Mouse (Mus musculus) kidney, adult 2 months (tissue): ENCODE results near the gene Lgr6. TPM values are rescaled to one million over a fixed set of nuclear protein-coding genes. Genes with fewer than 3 reads are reported as not detected.

ENCODE experiments used
- DNase-seq: peaks from one replicate; pipeline ENCODE4 v3.0.0; 2021
- H3K27ac ChIP-seq: fragments of 200-500 bp; 2 replicates; pipeline ENCODE4 v1.5.1; 2012; ENCODE audit warnings: low read depth, low read length, control low read depth, inconsistent platforms; ENCODE audit not compliant: insufficient read depth
- H3K27me3 ChIP-seq: fragments of 200-500 bp; replicated peaks from 2 replicates; pipeline ENCODE4 v1.6.1; 2012; ENCODE audit warnings: mild to moderate bottlenecking, moderate library complexity, low read length, inconsistent platforms; ENCODE audit not compliant: control insufficient read depth, insufficient read depth
- H3K36me3 ChIP-seq: fragments of 200-500 bp; 2 replicates; pipeline ENCODE4 v1.6.1; 2012; ENCODE audit warnings: mild to moderate bottlenecking, moderate library complexity, low read length, inconsistent platforms; ENCODE audit not compliant: control insufficient read depth, insufficient read depth
- H3K4me1 ChIP-seq: fragments of 200-500 bp; 2 replicates; pipeline ENCODE4 v1.6.1; 2011; ENCODE audit warnings: low read length; ENCODE audit not compliant: control insufficient read depth, insufficient read depth
- H3K4me3 ChIP-seq: fragments of 200-500 bp; 2 replicates; pipeline ENCODE4 v1.5.1; 2011; ENCODE audit warnings: mild to moderate bottlenecking, low read depth, low read length, control low read depth; ENCODE audit not compliant: insufficient read depth
- CTCF ChIP-seq: fragments of 200-500 bp; conservative IDR thresholded peaks from 2 replicates; pipeline ENCODE4 v1.5.1; 2011; ENCODE audit warnings: low read depth, mild to moderate bottlenecking, control low read depth, low read length, moderate library complexity, mixed read lengths; ENCODE audit not compliant: insufficient read depth, insufficient read length
- POLR2A ChIP-seq: fragments of 200-500 bp; IDR thresholded peaks from one replicate; pipeline ENCODE4 v1.6.1; 2011; ENCODE audit warnings: low read depth, low read length, control low read depth
- WGBS: fragments of 180-500 bp; shearing (Covaris S2); methylation state at CpG from one replicate; pipeline ENCODE4 v1.1.7; 2018; 5-methylcytosine and 5-hydroxymethylcytosine counted together
- polyA plus RNA-seq: library from polyadenylated mRNA; depleted of rRNA; stranded (reverse); fragments of >200 nt; gene quantifications from 2 replicates; pipeline ENCODE4 v1.2.3, GENCODE M21; 2012

The Lgr6 gene
- polyA plus RNA-seq, 1 experiment, result 0.75 TPM

GRCm38 (mm10) chr1:135005696-135006095, 99.4 kb downstream of the Lgr6 start:
- TF ChIP-seq CTCF, result no peak
- no peak for TF ChIP-seq POLR2A
- Histone ChIP-seq H3K4me3 (no peak overlapping the region), H3K27me3 (no peaks in the 10 kb centered on the region), H3K4me1 (no peaks in the 10 kb centered on the region), H3K27ac (no peak overlapping the region), H3K36me3 (no peaks in the 10 kb centered on the region)
- no peak for DNase-seq
- WGBS, result 43% methylated on average over 7 of the region's 7 CpGs

GRCm38 (mm10) chr1:135003346-135003745, 101.7 kb downstream of the Lgr6 start:
- H3K4me3 ChIP-seq, result no peak overlapping the region
- no peaks in the 10 kb centered on the region for H3K4me1 ChIP-seq
- TF ChIP-seq CTCF, result no peak
- no peak for TF ChIP-seq POLR2A
- 71% methylated on average over 4 of the region's 4 CpGs for WGBS
- H3K27me3 ChIP-seq, result no peaks in the 10 kb centered on the region
- no peak overlapping the region for H3K27ac ChIP-seq
- no peaks in the 10 kb centered on the region for H3K36me3 ChIP-seq
- DNase-seq, result no peak

GRCm38 (mm10) chr1:135000527-135000926, 104.5 kb downstream of the Lgr6 start:
- no peaks in the 10 kb centered on the region for H3K4me1 ChIP-seq
- no peak for TF ChIP-seq CTCF
- TF ChIP-seq POLR2A, result no peak
- 70% methylated on average over 9 of the region's 9 CpGs for WGBS

GRCm38 (mm10) chr1:134998231-134998630, 106.8 kb downstream of the Lgr6 start:
- H3K27ac ChIP-seq, result no peak overlapping the region
- H3K36me3 ChIP-seq, result no peaks in the 10 kb centered on the region
- H3K27me3 ChIP-seq, result no peaks in the 10 kb centered on the region
- DNase-seq, result no peak
- H3K4me1 ChIP-seq, result no peaks in the 10 kb centered on the region
- TF ChIP-seq CTCF, result no peak
- no peak for TF ChIP-seq POLR2A
- no peak overlapping the region for H3K4me3 ChIP-seq
- 75% methylated on average over 8 of the region's 8 CpGs for WGBS

More at GRCm38 (mm10) chr1:135000527-135000926, 104.5 kb downstream of the Lgr6 start:
- DNase-seq, result no peak
- Histone ChIP-seq H3K36me3 (no peaks in the 10 kb centered on the region), H3K27ac (no peak overlapping the region), H3K4me3 (no peak overlapping the region), H3K27me3 (no peaks in the 10 kb centered on the region)

- H3K4me1 ChIP-seq, result no peaks in the 10 kb centered on the region
- H3K4me3 ChIP-seq, result no peak overlapping the region
- H3K27me3 ChIP-seq, result no peaks in the 10 kb centered on the region
- DNase-seq, result no peak
- H3K36me3 ChIP-seq, result no peaks in the 10 kb centered on the region
- no peak for TF ChIP-seq POLR2A
- TF ChIP-seq CTCF, result no peak
- H3K27ac ChIP-seq, result no peak overlapping the region
- 85% methylated on average over 5 of the region's 5 CpGs for WGBS
Measured at GRCm38 (mm10) chr1:134997568-134997967, 107.5 kb downstream of the Lgr6 start.

GRCm38 (mm10) chr1:134996471-134996870, 108.6 kb downstream of the Lgr6 start:
- no peak overlapping the region for H3K4me3 ChIP-seq
- H3K27ac ChIP-seq, result no peak overlapping the region
- no peaks in the 10 kb centered on the region for H3K36me3 ChIP-seq
- H3K27me3 ChIP-seq, result no peaks in the 10 kb centered on the region
- no peak for DNase-seq
- no peak for TF ChIP-seq CTCF
- no peak for TF ChIP-seq POLR2A
- 89% methylated on average over 7 of the region's 7 CpGs for WGBS
- H3K4me1 ChIP-seq, result no peaks in the 10 kb centered on the region

- no peak overlapping the region for H3K4me3 ChIP-seq
- 53% methylated on average over 1 of the region's 1 CpGs for WGBS
- peak; percentile 10 for DNase-seq
- no peak overlapping the region for H3K27ac ChIP-seq
- H3K36me3 ChIP-seq, result no peaks in the 10 kb centered on the region
- H3K4me1 ChIP-seq, result no peaks in the 10 kb centered on the region
- no peaks in the 10 kb centered on the region for H3K27me3 ChIP-seq
- TF ChIP-seq POLR2A, result no peak
- TF ChIP-seq CTCF, result no peak
Measured at GRCm38 (mm10) chr1:134995954-134996353, 109.1 kb downstream of the Lgr6 start.

GRCm38 (mm10) chr1:134995437-134995836, 109.6 kb downstream of the Lgr6 start:
- TF ChIP-seq CTCF (no peak), POLR2A (no peak)
- no peak overlapping the region for H3K4me3 ChIP-seq
- no peaks in the 10 kb centered on the region for H3K27me3 ChIP-seq
- 80% methylated on average over 4 of the region's 4 CpGs for WGBS
- no peak for DNase-seq
- no peak overlapping the region for H3K27ac ChIP-seq
- H3K4me1 ChIP-seq, result no peaks in the 10 kb centered on the region
- H3K36me3 ChIP-seq, result no peaks in the 10 kb centered on the region
